Comparison of ENCODE assay signal across 13 mouse cellular contexts in genomic region chr4:119750157-119750556, GRCm38 (mm10). TPM values are rescaled to one million over a fixed set of nuclear protein-coding genes. Genes with fewer than 3 reads are reported as not detected.
A peak's percentile ranks its signal among the peaks of the same experiment; 100 is the strongest.
DNase-seq lines count a peak whose midpoint lies in the region; ATAC-seq and TF ChIP-seq lines count a peak whose summit lies in the region.
"Had no signal": no experiment of that assay in that cellular context is flagged by ENCODE, and none has a peak within 500 bp of the region (broad histone marks: within the 10 kb centered on the region; RNA-seq: fewer than 3 reads in every experiment).

No protein-coding gene starts in this region.

- no peaks in the 10 kb centered on the region for H3K36me3 ChIP-seq in neural tube, embryonic 11.5 days (ENCODE audit: control insufficient read depth, insufficient read depth, low read length)
- no peaks in the 10 kb centered on the region for H3K36me3 ChIP-seq in neural tube, embryonic 15.5 days
- no peaks in the 10 kb centered on the region for H3K36me3 ChIP-seq in embryonic facial prominence, embryonic 14.5 days (ENCODE audit: control insufficient read depth, insufficient read depth, low read length)
- no peaks in the 10 kb centered on the region for H3K36me3 ChIP-seq in midbrain, postnatal 0 days (ENCODE audit: insufficient read depth, low read length)
- H3K36me3 ChIP-seq: heart, embryonic 10.5 days had no signal

- 44% methylated on average over 4 of the region's 4 CpGs for WGBS in neural tube, embryonic 11.5 days
- WGBS in neural tube, embryonic 15.5 days: 46% methylated on average over 4 of the region's 4 CpGs
- WGBS in embryonic facial prominence, embryonic 14.5 days: 28% methylated on average over 4 of the region's 4 CpGs
- 48% methylated on average over 4 of the region's 4 CpGs for WGBS in midbrain, postnatal 0 days

- H3K9me3 ChIP-seq in neural tube, embryonic 11.5 days (ENCODE audit: control insufficient read depth, low read length): no peaks in the 10 kb centered on the region
- H3K9me3 ChIP-seq in neural tube, embryonic 15.5 days (replicated peaks): 0 out of 2 replicates have a peak, but pooled peaks cover 4% of the 10 kb centered on the region
- 0 out of 2 replicates have a peak, but pooled peaks cover 3% of the 10 kb centered on the region for H3K9me3 ChIP-seq in embryonic facial prominence, embryonic 14.5 days (ENCODE audit: control insufficient read depth, low read length)
- 0 out of 2 replicates have a peak, but pooled peaks cover 6% of the 10 kb centered on the region for H3K9me3 ChIP-seq in midbrain, postnatal 0 days (ENCODE audit: low read length)
- H3K9me3 ChIP-seq: heart, embryonic 10.5 days had no signal

- H3K4me2 ChIP-seq in neural tube, embryonic 11.5 days (ENCODE audit: low read depth): no peak overlapping the region
- no peak overlapping the region for H3K4me2 ChIP-seq in neural tube, embryonic 15.5 days
- H3K4me2 ChIP-seq in embryonic facial prominence, embryonic 14.5 days (ENCODE audit: low read depth, low read length): no peak overlapping the region
- no peak overlapping the region for H3K4me2 ChIP-seq in midbrain, postnatal 0 days (ENCODE audit: low read depth, low read length, poor library complexity, severe bottlenecking)

- TF ChIP-seq CTCF in midbrain, postnatal 0 days (IDR thresholded peaks at IDR 0.05): no peak

- no peak for ATAC-seq in neural tube, embryonic 11.5 days (ENCODE audit: insufficient read depth, low FRiP score, low TSS enrichment)
- no peak for ATAC-seq in neural tube, embryonic 15.5 days (ENCODE audit: low FRiP score)
- ATAC-seq in embryonic facial prominence, embryonic 14.5 days (ENCODE audit: low read depth): no peak
- peak; percentile 97 for ATAC-seq in megakaryocyte-erythroid progenitor cell, adult 5-6 weeks (replicated peaks; ENCODE audit: low FRiP score, low TSS enrichment, poor library complexity, severe bottlenecking)
- ATAC-seq in midbrain, postnatal 0 days (ENCODE audit: low FRiP score): no peak
- ATAC-seq: inflammation-experienced regulatory T-cells, adult 6 months had no signal

- no peak overlapping the region for H3K4me3 ChIP-seq in neural tube, embryonic 11.5 days (ENCODE audit: low read depth, low read length)
- no peak overlapping the region for H3K4me3 ChIP-seq in neural tube, embryonic 15.5 days (replicated peaks)
- H3K4me3 ChIP-seq in embryonic facial prominence, embryonic 14.5 days (ENCODE audit: low read depth, low read length): no peak overlapping the region
- H3K4me3 ChIP-seq in midbrain, postnatal 0 days (ENCODE audit: low read depth, low read length): no peak overlapping the region
- H3K4me3 ChIP-seq: heart, embryonic 10.5 days; myocyte had no signal

- no peak overlapping the region for H3K27ac ChIP-seq in neural tube, embryonic 11.5 days (ENCODE audit: low read depth, low read length)
- H3K27ac ChIP-seq in neural tube, embryonic 15.5 days (replicated peaks): no peak overlapping the region
- no peak overlapping the region for H3K27ac ChIP-seq in embryonic facial prominence, embryonic 14.5 days (replicated peaks; ENCODE audit: low read depth, low read length)
- no peak overlapping the region for H3K27ac ChIP-seq in midbrain, postnatal 0 days (ENCODE audit: low read depth, low read length)
- H3K27ac ChIP-seq: heart, embryonic 10.5 days had no signal

- DNase-seq in neural tube, embryonic 11.5 days (ENCODE audit: low spot score): peak; percentile 20
- peak; percentile 75 for DNase-seq in ZHBTc4 (ENCODE audit: low read depth, low spot score)
- DNase-seq in embryonic facial prominence, embryonic 14.5 days (ENCODE audit: low spot score): peak; percentile 27
- no peak for DNase-seq in kidney, postnatal 10 days
- DNase-seq in midbrain, postnatal 0 days (ENCODE audit: low spot score): no peak
- DNase-seq: cerebellum, adult 11 months; spleen, adult 18-20 months; thymus, postnatal 25 days had no signal

- no peak overlapping the region for H3K9ac ChIP-seq in neural tube, embryonic 11.5 days (ENCODE audit: low read length)
- H3K9ac ChIP-seq in neural tube, embryonic 15.5 days (replicated peaks): no peak overlapping the region
- no peak overlapping the region for H3K9ac ChIP-seq in embryonic facial prominence, embryonic 14.5 days (ENCODE audit: low read depth, low read length)
- H3K9ac ChIP-seq in midbrain, postnatal 0 days (replicated peaks; ENCODE audit: low read length, poor library complexity, severe bottlenecking): no peak overlapping the region

- no peaks in the 10 kb centered on the region for H3K27me3 ChIP-seq in neural tube, embryonic 11.5 days (ENCODE audit: control insufficient read depth, insufficient read depth, low read length)
- H3K27me3 ChIP-seq in neural tube, embryonic 15.5 days (replicated peaks): no peaks in the 10 kb centered on the region
- H3K27me3 ChIP-seq in embryonic facial prominence, embryonic 14.5 days (replicated peaks; ENCODE audit: control insufficient read depth, insufficient read depth, low read length): no peaks in the 10 kb centered on the region
- no peaks in the 10 kb centered on the region for H3K27me3 ChIP-seq in midbrain, postnatal 0 days (ENCODE audit: insufficient read depth, low read length)

- H3K4me1 ChIP-seq in neural tube, embryonic 11.5 days (ENCODE audit: control insufficient read depth, insufficient read depth, low read length): no peaks in the 10 kb centered on the region
- no peaks in the 10 kb centered on the region for H3K4me1 ChIP-seq in neural tube, embryonic 15.5 days
- no peaks in the 10 kb centered on the region for H3K4me1 ChIP-seq in embryonic facial prominence, embryonic 14.5 days (ENCODE audit: control insufficient read depth, insufficient read depth, low read length)
- no peaks in the 10 kb centered on the region for H3K4me1 ChIP-seq in midbrain, postnatal 0 days (ENCODE audit: insufficient read depth, low read length)
- H3K4me1 ChIP-seq: heart, embryonic 10.5 days had no signal

RNA-seq across cellular contexts. Expression of gene Hivep3, which starts 16.6 kb away (rescaled TPM):
- polyA plus RNA-seq in neural tube, embryonic 11.5 days (2014; fragmentation: Nextera tagmentation; extraction: Ambion mirVana): 4.0 and 5.7 TPM in 2 replicates
- 21.0 and 23.6 TPM in 2 replicates for polyA plus RNA-seq in neural tube, embryonic 15.5 days (2015; fragmentation: Nextera tagmentation; extraction: Ambion mirVana)
- 7.1 and 8.2 TPM in 2 replicates for polyA plus RNA-seq in embryonic facial prominence, embryonic 14.5 days (2014; fragmentation: Nextera tagmentation; extraction: Ambion mirVana)
- total RNA-seq in megakaryocyte-erythroid progenitor cell, adult 5-6 weeks (2014; fragmentation: Nextera tagmentation): 2.7 and 2.9 TPM in 2 replicates
- total RNA-seq in megakaryocyte-erythroid progenitor cell, adult 5-6 weeks (2017): 1.6 and 2.5 TPM in 2 replicates
- 18.3 and 19.3 TPM in 2 replicates for total RNA-seq in midbrain, postnatal 0 days (2014; rRNA removed)
- 14.3 and 16.5 TPM in 2 replicates for polyA plus RNA-seq in midbrain, postnatal 0 days (2015; fragmentation: Nextera tagmentation; extraction: Ambion mirVana)

Comparison
In these comparisons a context has a peak if more than half of its experiments do, and no peak if none do; other contexts are left out.
1. DNase-seq: peak in neural tube, embryonic 11.5 days (single experiment), ZHBTc4 (single experiment) and embryonic facial prominence, embryonic 14.5 days (single experiment); none in kidney, postnatal 10 days (single experiment) and midbrain, postnatal 0 days (single experiment).